Mouse (Mus musculus): ENCODE measurements around the gene Samd8. TPM values are rescaled to one million over a fixed set of nuclear protein-coding genes. Genes with fewer than 3 reads are reported as not detected.

The Samd8 gene
- polyA plus RNA-seq, 1 experiment from 2014 or later = 12.5 TPM

DNA sequence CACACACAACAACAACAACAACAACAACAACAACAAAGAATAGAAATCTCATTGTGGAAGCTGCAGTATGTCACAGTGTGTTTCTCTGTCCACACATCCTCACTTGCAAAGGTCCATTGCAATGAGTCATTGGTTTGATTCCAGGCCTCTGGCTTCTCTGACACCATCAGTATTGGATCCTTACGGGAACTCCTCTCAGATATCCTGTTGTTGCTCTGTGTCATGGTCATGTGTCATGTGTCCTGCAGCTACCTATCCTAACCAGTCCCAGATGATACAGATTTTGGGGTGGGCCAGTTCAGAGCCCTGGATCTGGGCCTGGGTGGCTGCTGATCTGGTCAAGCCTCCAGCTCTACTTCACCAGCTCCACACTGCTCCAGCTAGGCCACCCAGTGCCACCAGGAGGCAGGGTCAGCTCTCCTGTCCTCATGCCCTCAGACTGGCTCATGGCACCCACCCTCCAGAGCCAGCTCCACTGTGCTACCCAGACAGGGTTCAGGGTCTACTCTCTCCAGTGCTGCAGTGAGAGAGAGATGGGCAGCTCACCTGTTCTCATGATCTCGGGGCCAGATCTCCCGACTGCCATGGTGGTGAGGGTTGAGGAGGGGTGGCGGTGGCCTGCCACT lies 70.7 kb downstream of the Samd8 start:
- H3K27ac ChIP-seq (ENCODE audit: low read depth, low read length) = no peak overlapping the region
- ATAC-seq (replicated peaks; ENCODE audit: low FRiP score) = no peak
- no peak for DNase-seq (ENCODE audit: low spot score)
- no peak overlapping the region for H3K9ac ChIP-seq (ENCODE audit: low read length)
- H3K9me3 ChIP-seq (ENCODE audit: control insufficient read depth, low read length) = no peaks in the 10 kb centered on the region
- H3K4me3 ChIP-seq (ENCODE audit: low read depth, low read length) = no peak overlapping the region
- H3K36me3 ChIP-seq (ENCODE audit: control insufficient read depth, insufficient read depth, low read length) = no peaks in the 10 kb centered on the region
- H3K27me3 ChIP-seq (ENCODE audit: control insufficient read depth, insufficient read depth, low read length) = no peaks in the 10 kb centered on the region
- WGBS = 87% methylated on average over 4 of the region's 4 CpGs
- H3K4me1 ChIP-seq (replicated peaks; ENCODE audit: control insufficient read depth, insufficient read depth, low read length) = no peaks in the 10 kb centered on the region
- H3K4me2 ChIP-seq (ENCODE audit: low read depth, low read length, severe bottlenecking) = no peak overlapping the region

DNA sequence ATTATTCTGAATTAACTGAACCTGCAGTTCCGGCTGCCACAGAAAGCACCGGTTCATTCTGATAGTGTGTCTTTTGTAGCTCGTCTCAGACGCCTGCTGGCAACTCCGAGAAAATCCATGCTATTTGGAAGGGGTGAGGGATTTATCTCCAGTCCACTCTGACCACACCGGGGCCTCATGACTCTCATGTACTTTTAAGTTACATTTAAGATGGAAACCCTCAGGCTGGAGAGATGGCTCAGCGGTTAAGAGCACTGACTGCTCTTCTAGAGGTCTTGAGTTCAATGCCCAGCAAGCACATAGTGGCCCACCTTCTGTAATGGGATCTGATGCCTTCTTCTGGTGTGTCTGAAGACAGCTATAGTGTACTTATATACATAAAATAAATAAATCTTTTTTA lies 72.0 kb downstream of the Samd8 start:
- H3K4me2 ChIP-seq (ENCODE audit: low read depth, low read length, severe bottlenecking) = no peak overlapping the region
- no peak overlapping the region for H3K4me3 ChIP-seq (ENCODE audit: low read depth, low read length)
- no peak overlapping the region for H3K27ac ChIP-seq (ENCODE audit: low read depth, low read length)
- no peaks in the 10 kb centered on the region for H3K4me1 ChIP-seq (replicated peaks; ENCODE audit: control insufficient read depth, insufficient read depth, low read length)
- no peaks in the 10 kb centered on the region for H3K27me3 ChIP-seq (ENCODE audit: control insufficient read depth, insufficient read depth, low read length)
- no peaks in the 10 kb centered on the region for H3K36me3 ChIP-seq (ENCODE audit: control insufficient read depth, insufficient read depth, low read length)
- DNase-seq (ENCODE audit: low spot score) (no peak), ATAC-seq (replicated peaks; ENCODE audit: low FRiP score) (no peak)
- 73% methylated on average over 7 of the region's 7 CpGs for WGBS
- no peaks in the 10 kb centered on the region for H3K9me3 ChIP-seq (ENCODE audit: control insufficient read depth, low read length)
- H3K9ac ChIP-seq (ENCODE audit: low read length) = no peak overlapping the region

DNA sequence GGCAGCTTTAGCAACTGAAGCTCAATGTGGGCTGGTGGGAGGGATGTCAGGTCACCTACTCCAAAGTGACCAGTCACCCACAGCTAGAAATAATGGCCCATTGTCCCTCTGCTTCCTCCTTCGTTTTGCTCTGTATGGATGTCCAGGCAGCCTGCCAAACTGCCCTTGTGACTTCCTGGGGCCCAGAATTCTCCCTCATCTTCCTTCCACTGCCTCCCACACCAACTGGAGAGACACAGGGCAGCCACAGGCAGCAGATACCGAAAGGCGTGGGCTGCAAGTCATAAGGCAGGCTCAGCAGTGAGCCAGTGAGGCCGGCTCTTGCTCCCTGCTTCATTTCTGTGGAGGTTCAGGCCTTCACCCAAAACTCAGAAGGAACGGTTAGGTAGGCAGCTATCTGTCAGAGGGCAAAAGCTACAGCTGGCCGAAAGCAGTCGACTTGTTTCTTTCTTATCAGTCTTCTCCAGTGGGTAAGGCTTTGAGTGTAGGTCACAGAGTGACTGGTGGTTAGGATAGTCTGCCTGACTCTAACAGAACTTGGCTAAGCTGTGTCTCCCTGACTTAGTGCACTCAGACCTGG lies 72.6 kb downstream of the Samd8 start:
- Histone ChIP-seq H3K4me1 (replicated peaks; ENCODE audit: control insufficient read depth, insufficient read depth, low read length) (no peaks in the 10 kb centered on the region), H3K27me3 (ENCODE audit: control insufficient read depth, insufficient read depth, low read length) (no peaks in the 10 kb centered on the region), H3K4me2 (ENCODE audit: low read depth, low read length, severe bottlenecking) (no peak overlapping the region), H3K4me3 (ENCODE audit: low read depth, low read length) (no peak overlapping the region), H3K27ac (ENCODE audit: low read depth, low read length) (0 out of 2 replicates have a peak overlapping the region, but pooled peaks have one; percentile 1), H3K9ac (ENCODE audit: low read length) (no peak overlapping the region), H3K9me3 (ENCODE audit: control insufficient read depth, low read length) (no peaks in the 10 kb centered on the region), H3K36me3 (ENCODE audit: control insufficient read depth, insufficient read depth, low read length) (no peaks in the 10 kb centered on the region)
- 72% methylated on average over 7 of the region's 7 CpGs for WGBS
- DNase-seq (ENCODE audit: low spot score) (no peak), ATAC-seq (replicated peaks; ENCODE audit: low FRiP score) (no peak)

DNA sequence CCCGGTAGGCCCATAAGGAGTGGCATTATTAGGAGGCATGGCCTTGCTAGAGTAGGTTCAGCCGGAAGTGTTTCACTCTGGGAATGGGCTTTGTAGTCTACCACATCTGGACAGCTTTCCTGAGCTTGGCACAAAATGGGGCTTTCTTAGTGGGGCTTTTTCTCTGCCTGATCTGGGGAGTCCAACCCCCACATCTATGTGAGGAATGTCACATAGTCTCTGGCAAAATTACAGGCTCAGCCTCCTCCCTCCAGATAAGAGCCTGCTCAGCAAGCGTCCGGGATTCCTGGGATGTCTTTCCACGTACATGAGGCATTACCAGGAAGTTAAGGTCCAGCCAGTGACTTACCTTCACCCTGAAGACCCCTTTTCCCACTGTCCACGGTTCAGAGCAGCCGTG lies 73.6 kb downstream of the Samd8 start:
- Histone ChIP-seq H3K9ac (ENCODE audit: low read length) (no peak overlapping the region), H3K4me3 (ENCODE audit: low read depth, low read length) (no peak overlapping the region), H3K9me3 (ENCODE audit: control insufficient read depth, low read length) (no peaks in the 10 kb centered on the region), H3K4me1 (replicated peaks; ENCODE audit: control insufficient read depth, insufficient read depth, low read length) (no peaks in the 10 kb centered on the region), H3K27ac (ENCODE audit: low read depth, low read length) (no peak overlapping the region), H3K27me3 (ENCODE audit: control insufficient read depth, insufficient read depth, low read length) (no peaks in the 10 kb centered on the region), H3K36me3 (ENCODE audit: control insufficient read depth, insufficient read depth, low read length) (no peaks in the 10 kb centered on the region), H3K4me2 (ENCODE audit: low read depth, low read length, severe bottlenecking) (no peak overlapping the region)
- DNase-seq (ENCODE audit: low spot score) (no peak), ATAC-seq (replicated peaks; ENCODE audit: low FRiP score) (no peak)
- WGBS = 87% methylated on average over 7 of the region's 7 CpGs

DNA sequence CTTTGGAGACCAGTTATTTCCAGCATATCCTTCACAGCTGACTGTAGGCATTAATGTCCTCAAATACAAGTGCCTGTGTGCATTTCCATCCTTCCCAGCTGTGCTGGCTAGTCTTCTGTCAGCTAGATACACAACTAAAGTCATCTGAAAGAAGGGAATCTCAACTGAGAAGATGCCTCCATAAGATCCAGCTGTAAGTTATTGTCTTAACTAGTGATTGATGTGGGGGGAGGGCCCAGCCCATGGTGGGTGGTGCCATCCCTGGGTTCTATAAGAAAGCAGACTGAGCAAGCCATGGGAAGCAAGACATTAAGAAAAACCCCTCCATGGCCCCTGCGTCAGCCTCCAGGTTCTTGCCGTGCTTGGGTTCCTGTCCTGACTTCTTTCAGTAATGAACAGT lies 74.6 kb downstream of the Samd8 start, which contains the start of gene Vdac2:
TSS of gene Vdac2 (plus strand) at position 301 of the 400 bp plus-strand sequence.
- Histone ChIP-seq H3K4me1 (replicated peaks; ENCODE audit: control insufficient read depth, insufficient read depth, low read length) (no peaks in the 10 kb centered on the region), H3K4me2 (ENCODE audit: low read depth, low read length, severe bottlenecking) (no peak within 1 kb of the TSS), H3K27me3 (ENCODE audit: control insufficient read depth, insufficient read depth, low read length) (no peaks in the 10 kb centered on the region), H3K27ac (ENCODE audit: low read depth, low read length) (no peak within 1 kb of the TSS), H3K9ac (ENCODE audit: low read length) (no peak within 1 kb of the TSS), H3K9me3 (ENCODE audit: control insufficient read depth, low read length) (no peaks in the 10 kb centered on the region), H3K4me3 (ENCODE audit: low read depth, low read length) (no peak within 1 kb of the TSS), H3K36me3 (ENCODE audit: control insufficient read depth, insufficient read depth, low read length) (no peaks in the 10 kb centered on the region)
- DNase-seq (ENCODE audit: low spot score) (no peak), ATAC-seq (replicated peaks; ENCODE audit: low FRiP score) (no peak)
- 85% methylated on average over 2 of the region's 2 CpGs for WGBS

DNA sequence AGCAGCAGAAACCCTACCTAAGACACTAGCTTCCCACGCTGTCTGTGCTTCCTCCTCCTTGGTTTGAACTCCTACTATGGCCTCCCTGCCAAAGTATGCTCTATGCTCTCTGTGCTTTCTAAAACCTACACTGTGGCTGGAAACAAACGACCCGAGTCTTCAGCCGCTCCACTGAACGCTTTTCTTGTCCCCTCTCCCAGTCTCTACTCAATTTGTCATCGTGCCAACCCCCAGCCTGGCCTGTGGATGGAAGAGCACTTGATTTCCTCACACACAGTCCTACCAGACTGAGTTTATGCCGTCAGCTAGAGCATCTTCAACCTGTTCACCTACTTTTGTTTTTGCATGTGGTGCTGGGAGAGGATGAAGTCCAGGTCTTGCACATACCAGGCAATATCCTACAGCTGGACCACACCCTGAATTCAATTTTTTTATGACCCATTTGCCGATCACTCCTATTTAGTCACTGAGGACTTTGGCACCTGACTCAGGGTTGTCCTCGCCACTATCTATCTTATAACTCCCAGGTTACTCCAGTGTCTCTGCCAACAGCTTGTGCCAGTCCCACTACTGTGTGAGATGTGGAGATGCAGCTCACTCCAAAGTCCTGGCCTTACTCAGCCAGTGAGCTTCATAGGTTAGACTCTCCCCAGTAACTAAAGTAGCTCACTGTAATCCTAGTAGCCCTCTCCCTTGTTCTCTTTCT lies 75.6 kb downstream of the Samd8 start:
- H3K9ac ChIP-seq (ENCODE audit: low read length) = no peak overlapping the region
- 85% methylated on average over 9 of the region's 9 CpGs for WGBS
- no peaks in the 10 kb centered on the region for H3K36me3 ChIP-seq (ENCODE audit: control insufficient read depth, insufficient read depth, low read length)
- no peak for DNase-seq (ENCODE audit: low spot score)
- no peak overlapping the region for H3K4me3 ChIP-seq (ENCODE audit: low read depth, low read length)
- H3K4me1 ChIP-seq (replicated peaks; ENCODE audit: control insufficient read depth, insufficient read depth, low read length) = no peaks in the 10 kb centered on the region
- no peaks in the 10 kb centered on the region for H3K9me3 ChIP-seq (ENCODE audit: control insufficient read depth, low read length)
- no peaks in the 10 kb centered on the region for H3K27me3 ChIP-seq (ENCODE audit: control insufficient read depth, insufficient read depth, low read length)
- no peak overlapping the region for H3K27ac ChIP-seq (ENCODE audit: low read depth, low read length)
- ATAC-seq (replicated peaks; ENCODE audit: low FRiP score) = no peak
- H3K4me2 ChIP-seq (ENCODE audit: low read depth, low read length, severe bottlenecking) = no peak overlapping the region

DNA sequence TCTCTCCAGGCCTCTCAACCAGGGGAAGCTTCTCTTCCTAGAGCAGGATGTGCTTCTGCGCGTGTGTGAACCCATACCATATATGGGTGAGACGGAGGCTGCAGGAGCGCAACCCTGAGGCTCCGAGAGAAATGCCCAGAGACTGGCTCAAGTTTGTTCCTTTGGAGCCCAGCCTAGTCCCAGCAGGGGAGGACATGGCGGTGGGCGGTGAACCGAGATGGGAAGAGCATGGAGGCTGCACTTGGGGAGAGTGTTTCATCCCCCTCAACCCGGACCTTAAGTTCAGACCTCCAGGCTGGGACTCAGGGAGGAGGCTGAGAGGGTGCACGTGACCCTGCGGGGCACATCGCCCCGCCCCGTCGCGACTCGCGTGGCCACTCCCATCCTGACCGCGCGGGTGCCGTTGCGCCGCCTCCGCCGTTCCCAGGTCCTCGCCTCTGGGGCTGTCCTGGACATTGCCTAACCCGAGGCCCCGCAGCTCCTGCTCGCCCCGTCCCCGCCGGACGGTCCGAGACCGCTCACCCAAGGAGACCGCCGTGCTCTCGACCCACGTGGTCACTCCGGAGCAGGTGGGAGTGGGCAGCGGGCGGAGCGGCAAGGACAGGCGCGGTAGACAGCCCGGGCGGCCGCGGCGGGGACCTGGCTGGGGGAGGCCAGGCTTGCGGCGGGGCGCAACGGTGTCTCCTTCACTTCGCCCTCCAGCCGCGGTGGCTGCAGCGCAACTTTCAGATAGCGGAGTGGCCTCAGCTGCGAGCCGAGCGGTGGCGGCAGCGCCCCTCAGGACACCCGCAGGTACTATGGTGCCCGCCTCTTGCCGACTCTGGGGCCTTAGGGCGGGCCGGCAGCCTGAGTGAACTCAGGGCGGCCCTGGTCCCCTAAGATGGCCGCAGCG lies 80.8 kb downstream of the Samd8 start:
- peak; percentile 98 for ATAC-seq (replicated peaks; ENCODE audit: low FRiP score)
- Histone ChIP-seq H3K36me3 (ENCODE audit: control insufficient read depth, insufficient read depth, low read length) (peaks cover 3% of the 10 kb centered on the region; the same call in 1 of the 2 replicates), H3K4me1 (replicated peaks; ENCODE audit: control insufficient read depth, insufficient read depth, low read length) (no peaks in the 10 kb centered on the region; the same call in 1 of the 2 replicates), H3K9me3 (ENCODE audit: control insufficient read depth, low read length) (no peaks in the 10 kb centered on the region), H3K27ac (ENCODE audit: low read depth, low read length) (peak overlapping the region; percentile 74), H3K9ac (ENCODE audit: low read length) (peak overlapping the region; percentile 91), H3K4me3 (ENCODE audit: low read depth, low read length) (peak overlapping the region; percentile 94), H3K27me3 (ENCODE audit: control insufficient read depth, insufficient read depth, low read length) (no peaks in the 10 kb centered on the region), H3K4me2 (ENCODE audit: low read depth, low read length, severe bottlenecking) (peak overlapping the region; percentile 63)
- under 1% methylated on average over 68 of the region's 73 CpGs for WGBS
- peak; percentile 98 for DNase-seq (ENCODE audit: low spot score)

DNA sequence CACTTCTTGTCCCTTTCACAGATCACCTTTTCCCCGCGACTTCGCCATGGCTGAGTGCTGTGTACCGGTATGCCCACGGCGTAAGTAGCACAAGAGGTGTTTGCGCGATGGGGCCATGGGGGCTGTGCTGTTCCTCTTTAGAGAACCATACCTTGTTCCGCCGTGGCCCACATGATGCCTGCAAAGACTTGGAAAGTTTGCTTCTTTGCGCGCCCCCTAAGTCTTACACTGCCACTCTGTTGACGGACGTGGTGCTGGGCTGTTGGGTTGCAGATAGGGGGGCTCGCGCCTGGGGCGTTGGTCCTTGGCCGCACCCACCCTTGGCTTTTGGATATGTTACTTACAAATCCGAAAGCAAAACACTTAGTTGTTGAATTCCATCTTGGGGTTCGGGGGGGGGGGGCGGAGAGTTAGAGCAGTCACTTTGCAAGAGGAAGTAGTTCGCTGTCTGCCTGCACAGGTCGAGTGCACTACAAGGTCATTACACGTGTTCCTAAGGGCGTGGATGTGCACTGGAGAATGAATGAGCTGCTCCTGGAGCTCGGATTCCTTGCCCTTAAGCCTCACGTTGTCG lies 81.6 kb downstream of the Samd8 start:
- no peaks in the 10 kb centered on the region for H3K27me3 ChIP-seq (ENCODE audit: control insufficient read depth, insufficient read depth, low read length)
- peak overlapping the region; percentile 63 for H3K4me2 ChIP-seq (ENCODE audit: low read depth, low read length, severe bottlenecking)
- H3K36me3 ChIP-seq (ENCODE audit: control insufficient read depth, insufficient read depth, low read length) = peaks cover 6% of the 10 kb centered on the region; the same call in 1 of the 2 replicates
- DNase-seq (ENCODE audit: low spot score) (peak; percentile 61), ATAC-seq (replicated peaks; ENCODE audit: low FRiP score) (no peak; the same call in none of the 2 replicates)
- WGBS = under 1% methylated on average over 27 of the region's 28 CpGs
- peak overlapping the region; percentile 94 for H3K4me3 ChIP-seq (ENCODE audit: low read depth, low read length)
- no peaks in the 10 kb centered on the region for H3K9me3 ChIP-seq (ENCODE audit: control insufficient read depth, low read length)
- no peaks in the 10 kb centered on the region; the same call in 1 of the 2 replicates for H3K4me1 ChIP-seq (replicated peaks; ENCODE audit: control insufficient read depth, insufficient read depth, low read length)
- peak overlapping the region; percentile 74 for H3K27ac ChIP-seq (ENCODE audit: low read depth, low read length)
- peak overlapping the region; percentile 91 for H3K9ac ChIP-seq (ENCODE audit: low read length)

Data from forebrain, embryonic 11.5 days (tissue).